Mouse (Mus musculus): ENCODE data around the gene Ercc6l2. TPM values are rescaled to one million over a fixed set of nuclear protein-coding genes. Genes with fewer than 3 reads are reported as not detected.

Ercc6l2 gene
- polyA plus RNA-seq (2015; fragmentation: Nextera tagmentation; extraction: Ambion mirVana) = 16.7 and 18.3 TPM in 2 replicates

- Histone ChIP-seq H3K4me3 (replicated peaks) (peak within 1 kb of the TSS; percentile 57), H3K36me3 (no peaks in the 10 kb centered on the region), H3K9me3 (no peaks in the 10 kb centered on the region), H3K4me1 (replicated peaks) (peaks cover 16% of the 10 kb centered on the region), H3K4me2 (replicated peaks) (peak within 1 kb of the TSS; percentile 61), H3K27me3 (no peaks in the 10 kb centered on the region), H3K27ac (peak within 1 kb of the TSS; percentile 94), H3K9ac (replicated peaks) (peak within 1 kb of the TSS; percentile 84)
- WGBS = under 1% methylated on average over 86 of the region's 87 CpGs
- ATAC-seq = peak; percentile 99
These were observed at the start of gene Ercc6l2 for GRCm38 (mm10) chr13:63814746-63815681. Ercc6l2 (plus strand) TSS chr13:63815240.

- no peak for ATAC-seq
- no peaks in the 10 kb centered on the region for H3K36me3 ChIP-seq
- 78% methylated on average over 11 of the region's 11 CpGs for WGBS
- H3K4me1 ChIP-seq (replicated peaks) = no peaks in the 10 kb centered on the region
- H3K4me3 ChIP-seq (replicated peaks) = no peak overlapping the region
- no peak overlapping the region for H3K4me2 ChIP-seq (replicated peaks)
- H3K27ac ChIP-seq = no peak overlapping the region
- H3K27me3 ChIP-seq = peaks cover 57% of the 10 kb centered on the region
- H3K9me3 ChIP-seq = no peaks in the 10 kb centered on the region
- H3K9ac ChIP-seq (replicated peaks) = no peak overlapping the region
These were observed 49.0 kb upstream of the Ercc6l2 start for GRCm38 (mm10) chr13:63766065-63766464.

DNA sequence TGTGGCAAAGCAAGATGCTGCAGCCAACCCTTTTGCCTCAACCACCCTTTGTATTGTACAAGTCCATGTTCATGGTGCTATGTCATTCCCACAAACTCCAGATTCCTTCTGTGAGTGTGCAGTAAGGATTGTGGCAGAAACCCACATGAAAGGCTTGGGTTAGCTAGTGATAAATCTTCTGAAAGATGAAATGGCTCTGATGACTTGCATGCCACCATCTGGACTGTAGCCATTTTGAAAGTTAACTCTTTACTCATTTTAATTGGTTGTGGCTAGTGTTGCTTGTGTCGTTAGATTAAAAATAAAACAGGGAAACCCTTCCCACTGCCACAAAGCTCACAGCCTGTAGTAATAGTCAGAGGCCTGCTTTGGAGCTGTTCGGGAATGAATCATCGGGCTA lies 44.0 kb upstream of the Ercc6l2 start:
- WGBS = 91% methylated on average over 3 of the region's 3 CpGs
- ATAC-seq = no peak
- no peaks in the 10 kb centered on the region for H3K4me1 ChIP-seq (replicated peaks)

GRCm38 (mm10) chr13:63778925-63779324 lies 36.1 kb upstream of the Ercc6l2 start:
- Histone ChIP-seq H3K27ac (no peak overlapping the region), H3K4me2 (replicated peaks) (no peak overlapping the region), H3K9ac (replicated peaks) (no peak overlapping the region), H3K36me3 (no peaks in the 10 kb centered on the region), H3K27me3 (peaks cover 16% of the 10 kb centered on the region; the same call in 1 of the 2 replicates), H3K4me3 (replicated peaks) (no peak overlapping the region), H3K9me3 (no peaks in the 10 kb centered on the region), H3K4me1 (replicated peaks) (no peaks in the 10 kb centered on the region)
- ATAC-seq = no peak
- 89% methylated on average over 4 of the region's 4 CpGs for WGBS

More for the DNA sequence above, 44.0 kb upstream of the Ercc6l2 start:
- Histone ChIP-seq H3K36me3 (no peaks in the 10 kb centered on the region), H3K4me3 (replicated peaks) (no peak overlapping the region), H3K27ac (no peak overlapping the region), H3K27me3 (peaks cover 65% of the 10 kb centered on the region), H3K4me2 (replicated peaks) (no peak overlapping the region), H3K9me3 (no peaks in the 10 kb centered on the region; the same call in 1 of the 2 replicates), H3K9ac (replicated peaks) (no peak overlapping the region)

DNA sequence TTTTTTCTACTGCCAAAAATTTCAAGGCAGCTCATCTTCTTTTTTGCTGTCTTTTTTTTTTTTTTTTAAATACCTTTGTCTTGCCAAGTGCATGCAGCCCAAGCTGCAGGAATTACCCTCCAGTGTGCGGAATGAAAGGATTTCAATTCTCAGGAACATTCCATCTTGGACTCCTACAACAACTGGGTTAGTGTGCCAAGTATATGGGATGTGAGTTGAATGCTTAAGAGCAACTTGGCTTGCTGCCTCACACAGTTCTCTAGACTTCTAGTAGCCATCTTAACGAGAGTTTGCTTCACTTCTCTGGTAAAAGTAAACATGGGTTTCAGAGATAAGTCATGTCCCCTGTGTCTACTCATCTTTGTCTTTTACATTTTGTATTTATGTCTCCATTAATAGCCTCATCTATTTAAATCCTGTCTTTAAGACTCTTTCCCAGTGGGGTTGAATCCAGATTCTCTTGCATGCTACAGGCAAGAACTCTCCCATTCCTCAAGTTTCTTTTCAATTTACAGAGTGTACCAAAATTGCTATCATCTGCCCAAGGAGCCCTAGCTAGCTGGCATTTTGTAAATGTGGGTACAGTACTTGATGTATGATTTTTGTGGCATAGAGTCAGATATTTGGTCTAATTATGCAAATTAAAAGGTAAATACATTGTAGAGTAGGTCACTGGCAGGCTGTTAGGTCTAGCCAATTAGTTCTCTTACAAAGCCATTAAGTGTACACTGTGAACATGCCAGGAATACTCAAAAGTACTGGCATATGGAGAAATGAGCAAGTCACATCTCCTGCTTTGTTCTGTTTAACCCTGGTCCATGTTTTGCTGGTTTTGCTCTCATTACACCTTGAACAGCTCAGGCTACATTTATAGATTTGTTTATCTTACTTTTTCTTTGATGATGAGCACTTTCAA lies 35.4 kb upstream of the Ercc6l2 start:
- H3K4me2 ChIP-seq (replicated peaks) = no peak overlapping the region
- H3K9me3 ChIP-seq = no peaks in the 10 kb centered on the region
- H3K9ac ChIP-seq (replicated peaks) = no peak overlapping the region
- no peaks in the 10 kb centered on the region for H3K4me1 ChIP-seq (replicated peaks)
- H3K27me3 ChIP-seq = peaks cover 11% of the 10 kb centered on the region; the same call in 1 of the 2 replicates
- H3K36me3 ChIP-seq = no peaks in the 10 kb centered on the region
- WGBS = 63% methylated on average over 2 of the region's 2 CpGs
- no peak overlapping the region for H3K4me3 ChIP-seq (replicated peaks)
- ATAC-seq = peak; percentile 66; the same call in 1 of the 2 replicates
- 0 out of 2 replicates have a peak overlapping the region, but pooled peaks have one; percentile 39 for H3K27ac ChIP-seq

DNA sequence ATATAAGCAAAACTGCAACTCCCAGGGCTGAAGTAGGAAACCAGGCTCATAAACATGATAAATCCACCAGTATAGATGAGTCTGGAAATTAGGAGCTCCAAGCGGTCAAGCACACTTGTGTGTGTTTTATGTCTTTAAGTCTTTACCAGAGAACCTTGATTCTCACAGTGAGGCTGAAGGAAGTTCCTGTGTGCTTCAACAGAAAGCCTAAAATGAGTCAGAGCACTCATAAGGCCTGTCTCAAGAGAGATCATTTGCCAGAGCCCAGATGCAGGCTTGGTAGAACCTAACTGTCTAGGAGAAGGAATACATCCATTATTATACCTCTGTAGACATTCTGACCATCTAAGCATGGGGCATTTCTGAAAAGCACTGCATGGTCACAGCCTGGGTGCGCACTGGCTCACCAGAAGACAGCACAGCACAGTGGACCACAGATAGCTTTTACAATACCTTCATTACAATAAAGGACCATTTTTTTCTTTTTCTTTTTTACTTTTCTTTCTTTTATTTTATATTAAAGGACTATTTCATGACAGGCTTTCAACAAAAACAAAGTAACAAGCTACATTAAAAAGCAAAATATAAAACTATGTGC lies 22.7 kb upstream of the Ercc6l2 start:
- Histone ChIP-seq H3K27me3 (no peaks in the 10 kb centered on the region), H3K36me3 (no peaks in the 10 kb centered on the region), H3K9ac (replicated peaks) (no peak overlapping the region), H3K4me1 (replicated peaks) (no peaks in the 10 kb centered on the region), H3K4me2 (replicated peaks) (no peak overlapping the region), H3K4me3 (replicated peaks) (no peak overlapping the region), H3K27ac (no peak overlapping the region), H3K9me3 (no peaks in the 10 kb centered on the region)
- WGBS = 95% methylated on average over 2 of the region's 2 CpGs
- no peak for ATAC-seq

DNA sequence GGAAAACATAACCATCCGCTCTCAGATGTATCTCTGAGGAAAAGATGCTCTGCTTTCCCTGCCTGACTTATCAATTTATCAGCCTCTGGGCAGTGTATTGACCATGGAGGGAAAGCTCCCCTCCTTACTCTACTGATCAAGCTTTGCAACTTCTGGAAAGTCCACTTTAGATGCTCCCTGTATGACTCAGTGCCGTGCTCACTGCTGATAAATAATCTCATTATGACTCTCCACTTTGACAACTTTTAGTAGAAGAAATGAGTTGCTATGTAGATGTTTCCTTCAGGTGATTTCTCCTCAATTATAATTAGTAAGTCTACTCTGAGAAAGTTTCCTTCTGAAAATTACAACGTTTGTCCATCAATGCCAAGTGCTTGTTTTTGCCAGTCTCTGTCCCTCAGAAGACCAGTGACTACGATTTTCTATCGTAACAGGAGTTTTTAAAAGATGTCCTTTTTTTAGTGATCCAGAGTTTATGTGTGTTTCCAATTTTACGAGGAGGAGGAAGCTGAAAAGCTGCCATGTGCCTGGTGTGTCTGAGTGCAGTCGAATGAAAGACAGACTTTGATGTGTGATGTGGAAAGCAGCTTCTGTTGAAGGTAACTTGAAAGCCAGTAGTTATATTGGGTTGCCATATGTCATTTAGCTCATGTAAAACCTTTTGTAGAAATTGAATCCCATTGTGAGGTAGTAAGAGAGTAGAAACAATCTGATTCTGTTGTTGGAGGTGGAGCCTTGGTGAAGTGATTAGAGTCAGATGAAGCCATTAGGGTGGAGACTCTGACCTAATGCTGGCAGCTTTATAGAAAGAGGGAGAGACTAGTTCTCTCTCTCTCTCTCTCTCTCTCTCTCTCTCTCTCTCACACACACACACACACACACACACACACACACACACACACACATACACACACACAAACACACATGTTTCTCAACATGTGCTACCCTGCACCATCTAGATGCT lies 21.4 kb upstream of the Ercc6l2 start:
- ATAC-seq = no peak
- no peak overlapping the region for H3K4me3 ChIP-seq (replicated peaks)
- H3K27ac ChIP-seq = no peak overlapping the region
- H3K36me3 ChIP-seq = no peaks in the 10 kb centered on the region
- no peaks in the 10 kb centered on the region for H3K4me1 ChIP-seq (replicated peaks)
- H3K4me2 ChIP-seq (replicated peaks) = no peak overlapping the region
- H3K9ac ChIP-seq (replicated peaks) = no peak overlapping the region
- H3K9me3 ChIP-seq = no peaks in the 10 kb centered on the region
- 82% methylated on average over 7 of the region's 7 CpGs for WGBS
- no peaks in the 10 kb centered on the region for H3K27me3 ChIP-seq

DNA sequence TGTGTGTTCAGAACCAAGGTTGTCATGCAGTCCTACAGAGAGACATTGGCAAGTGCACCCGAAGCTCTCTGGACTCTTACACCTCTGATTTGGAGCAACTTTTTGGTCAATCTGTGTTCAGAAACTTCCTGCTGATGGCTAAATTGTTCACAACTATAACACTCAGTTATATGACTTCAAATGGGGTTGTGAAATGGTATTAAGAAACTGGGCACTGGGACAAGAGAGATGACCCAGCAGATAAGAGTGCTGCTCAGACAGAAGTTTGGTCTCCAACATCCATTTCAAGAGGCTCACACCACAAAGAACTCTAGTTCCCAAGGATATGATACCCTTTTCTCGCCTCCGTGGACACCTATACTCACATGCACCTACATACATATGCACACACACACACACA lies 16.4 kb upstream of the Ercc6l2 start:
- ATAC-seq = no peak
- Histone ChIP-seq H3K9ac (replicated peaks) (no peak overlapping the region), H3K36me3 (no peaks in the 10 kb centered on the region), H3K4me2 (replicated peaks) (no peak overlapping the region), H3K4me3 (replicated peaks) (no peak overlapping the region), H3K27me3 (no peaks in the 10 kb centered on the region), H3K4me1 (replicated peaks) (no peaks in the 10 kb centered on the region), H3K27ac (no peak overlapping the region), H3K9me3 (no peaks in the 10 kb centered on the region)
- WGBS = 91% methylated on average over 3 of the region's 3 CpGs

DNA sequence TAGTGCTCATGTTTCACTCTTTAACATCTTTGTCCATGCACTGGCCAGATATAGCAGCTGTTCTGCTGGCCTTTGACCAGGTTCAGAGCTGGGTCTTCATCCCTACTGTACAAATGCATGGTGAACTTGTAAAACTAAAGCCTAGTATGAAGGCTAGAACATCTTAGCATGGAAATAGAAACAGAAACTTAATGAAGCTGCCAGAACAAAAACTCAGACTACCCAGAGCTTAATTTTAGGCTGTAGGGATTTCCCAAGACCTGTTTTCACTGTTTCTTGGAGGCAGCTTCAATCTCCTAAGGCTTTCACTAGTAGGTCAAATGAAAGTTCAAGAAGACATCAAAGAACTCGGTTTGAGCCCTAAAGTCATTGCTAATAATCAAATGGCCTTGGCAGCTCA lies 15.1 kb upstream of the Ercc6l2 start:
- Histone ChIP-seq H3K27me3 (no peaks in the 10 kb centered on the region), H3K9ac (replicated peaks) (no peak overlapping the region), H3K4me1 (replicated peaks) (no peaks in the 10 kb centered on the region), H3K36me3 (no peaks in the 10 kb centered on the region), H3K27ac (no peak overlapping the region), H3K4me3 (replicated peaks) (no peak overlapping the region), H3K9me3 (no peaks in the 10 kb centered on the region), H3K4me2 (replicated peaks) (no peak overlapping the region)
- 72% methylated on average over 1 of the region's 1 CpGs for WGBS
- ATAC-seq = no peak

- Histone ChIP-seq H3K27me3 (no peaks in the 10 kb centered on the region), H3K36me3 (no peaks in the 10 kb centered on the region), H3K4me3 (replicated peaks) (no peak overlapping the region), H3K4me1 (replicated peaks) (no peaks in the 10 kb centered on the region), H3K9ac (replicated peaks) (no peak overlapping the region), H3K9me3 (no peaks in the 10 kb centered on the region), H3K27ac (no peak overlapping the region), H3K4me2 (replicated peaks) (no peak overlapping the region)
- 91% methylated on average over 1 of the region's 1 CpGs for WGBS
- no peak for ATAC-seq
These were observed 13.8 kb upstream of the Ercc6l2 start for GRCm38 (mm10) chr13:63801289-63801688.

DNA sequence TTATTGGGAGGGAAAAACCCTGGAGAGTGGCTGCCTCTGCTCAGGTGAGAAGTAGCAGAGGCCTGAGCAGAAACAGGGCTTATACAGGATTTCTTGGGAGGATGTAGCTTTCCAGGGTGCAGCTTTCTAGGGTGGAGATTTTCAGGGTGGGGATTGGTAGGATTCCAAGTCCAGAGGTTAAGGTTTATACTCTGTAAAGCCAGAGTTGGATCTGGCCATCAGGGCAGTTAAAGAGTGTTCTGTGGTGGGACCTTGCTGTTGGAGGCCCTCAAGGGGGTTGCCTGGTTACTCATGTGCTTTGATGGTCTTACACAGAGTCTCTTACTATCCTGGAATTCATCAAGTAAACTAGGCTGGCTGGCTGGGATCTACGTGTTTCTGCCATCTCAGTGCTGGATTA lies 7.8 kb upstream of the Ercc6l2 start:
- WGBS = 83% methylated on average over 1 of the region's 1 CpGs
- Histone ChIP-seq H3K9me3 (no peaks in the 10 kb centered on the region), H3K4me2 (replicated peaks) (no peak overlapping the region), H3K27me3 (no peaks in the 10 kb centered on the region), H3K27ac (no peak overlapping the region), H3K4me3 (replicated peaks) (no peak overlapping the region), H3K9ac (replicated peaks) (no peak overlapping the region), H3K36me3 (no peaks in the 10 kb centered on the region), H3K4me1 (replicated peaks) (no peaks in the 10 kb centered on the region)
- ATAC-seq = no peak

Measured in midbrain, embryonic 13.5 days (tissue).